Mouse (Mus musculus) neural tube, embryonic 10.5 days (tissue): ENCODE data around the gene Hsp90aa1.
"Not testable (repeated sequence)": the region's sequence is repeated elsewhere in the genome, so short reads cannot be mapped to it uniquely, and the experiment has no call there.

ENCODE experiments used
- DNase-seq: peaks from one replicate; pipeline ENCODE4 v3.0.0-alpha.2; 2017; ENCODE audit warnings: low spot score; ENCODE audit errors: extremely low spot score

Gene Hsp90aa1

DNA sequence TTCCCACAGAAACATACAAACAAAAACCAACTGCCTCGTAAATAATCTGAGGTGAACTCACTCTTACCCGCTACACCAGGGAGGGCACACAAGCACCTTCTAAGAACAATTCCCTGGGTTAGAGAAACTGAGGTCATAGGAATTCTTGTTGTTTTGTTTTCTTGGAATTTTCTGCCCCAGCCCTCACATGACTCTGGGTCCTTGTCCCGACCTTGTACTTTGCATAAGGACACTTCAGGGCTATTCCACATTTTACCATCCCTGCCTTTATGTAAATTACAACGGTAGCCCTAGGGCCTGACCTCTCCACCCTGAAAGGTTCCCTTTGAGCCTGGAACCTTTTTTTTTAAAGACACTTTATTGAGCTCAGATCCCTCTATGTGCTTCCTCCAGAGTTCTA lies at the start of gene Hsp90aa1:
Hsp90aa1 (minus strand) TSS at position 173 of the 400 bp plus-strand sequence.
- DNase-seq, result no peak

DNA sequence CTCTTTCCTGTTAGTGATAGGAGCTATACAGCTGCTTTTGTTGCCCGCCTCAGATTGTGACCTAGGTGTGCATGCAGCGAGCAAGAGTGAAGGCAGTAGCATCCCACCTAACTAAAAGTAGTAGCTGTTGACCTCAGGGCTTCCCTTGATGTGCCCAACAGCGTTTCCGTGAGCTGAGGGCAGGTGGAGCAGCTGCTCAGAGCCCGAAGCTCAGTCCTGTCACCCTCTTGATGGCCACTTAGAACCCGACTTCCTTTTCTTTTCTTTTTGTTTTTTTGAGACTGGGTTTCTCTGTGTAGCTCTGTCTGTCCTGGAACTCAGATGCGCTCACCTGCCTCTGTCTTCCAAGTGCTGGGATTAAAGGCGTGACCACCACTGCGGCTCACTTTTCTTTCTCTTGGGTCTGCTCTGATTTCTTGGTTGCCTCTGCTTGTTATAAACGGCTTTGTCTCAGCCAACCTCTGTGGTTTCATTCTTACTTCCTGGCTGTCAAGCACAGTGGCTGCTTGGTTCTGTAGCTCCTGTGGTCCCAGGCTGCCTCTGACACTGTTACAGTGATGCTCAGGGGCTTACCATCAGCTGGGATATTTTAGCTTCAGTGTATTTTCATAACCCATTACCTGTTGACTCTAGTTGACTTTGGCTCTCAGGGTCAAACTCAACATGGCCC lies 48.4 kb upstream of the Hsp90aa1 start:
- DNase-seq, result no peak

DNA sequence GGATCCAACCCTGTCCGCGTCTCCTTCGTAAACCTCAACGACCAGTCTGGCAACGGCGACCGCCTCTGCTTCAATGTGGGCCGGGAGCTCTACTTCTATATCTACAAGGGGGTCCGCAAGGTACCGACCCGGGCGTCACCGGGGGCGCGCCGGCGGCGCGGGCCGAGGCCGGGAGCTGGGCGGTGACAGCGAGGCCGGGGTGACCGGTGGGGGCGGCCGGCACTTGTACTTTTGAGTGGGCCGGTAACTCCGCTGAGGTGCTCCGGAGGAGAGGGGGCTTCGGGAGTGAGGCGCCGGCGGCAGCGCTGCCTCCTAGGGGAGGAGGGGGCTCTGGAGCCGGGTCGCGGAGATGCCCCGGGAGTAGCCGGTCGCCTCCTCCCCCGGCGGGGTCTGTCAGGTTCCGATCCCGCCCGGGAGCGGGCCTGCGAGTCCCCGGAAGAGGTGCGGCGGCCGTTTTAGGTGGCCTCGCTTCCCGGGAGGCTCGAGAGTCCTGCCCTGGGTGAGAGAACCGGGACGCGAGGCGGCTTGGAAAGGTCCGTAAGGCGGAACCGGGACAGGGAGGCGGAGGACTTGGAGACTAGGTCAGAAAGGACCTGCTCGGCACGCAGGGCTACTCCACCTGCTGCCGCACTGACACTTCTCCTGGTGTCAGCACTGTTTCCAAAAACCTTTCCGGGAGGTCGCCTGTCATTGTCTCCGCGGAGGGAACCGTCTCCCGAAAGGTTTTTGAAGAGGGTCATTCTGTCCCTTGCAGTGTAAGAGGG lies 35.8 kb upstream of the Hsp90aa1 start:
- no peak for DNase-seq

DNA sequence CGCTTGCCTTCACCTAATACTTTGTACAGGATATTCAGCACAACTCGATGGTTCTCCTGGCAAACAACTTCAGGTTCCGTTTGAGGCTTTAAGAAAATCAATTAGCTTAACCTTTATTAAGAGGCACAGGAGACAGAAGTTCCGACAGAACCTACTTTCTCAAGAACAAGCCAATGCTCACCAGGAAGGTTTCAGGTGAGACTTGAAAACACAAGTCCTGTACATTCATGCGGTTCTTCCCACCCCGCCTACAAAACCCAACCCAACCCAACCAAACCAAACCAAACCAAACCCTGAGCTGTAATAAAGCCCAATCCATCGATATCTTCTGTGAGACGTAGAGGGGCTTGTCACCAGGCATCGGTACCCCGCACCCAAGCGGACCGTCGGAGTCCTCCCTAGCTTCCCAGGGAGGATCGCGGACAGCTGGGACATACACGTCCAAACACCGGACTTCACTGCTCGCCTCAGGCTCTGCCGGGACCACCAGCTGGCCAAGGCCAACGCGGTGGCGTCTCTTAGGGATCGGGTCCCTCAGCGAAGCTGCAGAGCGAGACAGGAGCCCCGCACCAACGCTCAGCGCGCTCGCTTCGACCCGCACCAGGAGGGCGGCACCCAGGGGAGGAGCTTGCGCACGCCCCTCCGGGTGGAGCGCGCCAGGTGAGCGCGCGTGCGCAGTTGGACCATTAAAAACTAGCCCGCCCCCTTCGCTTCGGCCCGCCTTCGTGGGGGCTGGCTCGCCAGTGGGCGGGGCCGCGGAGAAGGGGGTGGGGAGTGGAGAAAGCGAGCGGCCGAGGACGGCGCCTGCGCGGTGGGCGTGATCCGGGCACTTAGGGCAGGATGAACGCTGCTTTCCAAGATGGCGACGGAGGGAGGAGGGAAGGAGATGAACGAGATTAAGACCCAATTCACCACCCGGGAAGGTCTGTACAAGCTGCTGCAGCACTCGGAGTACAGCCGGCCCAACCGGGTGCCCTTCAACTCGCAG lies 34.9 kb upstream of the Hsp90aa1 start, which contains the start of gene Wdr20:
Wdr20 (plus strand) TSS at position 775 of the 988 bp plus-strand sequence.
- DNase-seq, result peak; percentile 100

DNA sequence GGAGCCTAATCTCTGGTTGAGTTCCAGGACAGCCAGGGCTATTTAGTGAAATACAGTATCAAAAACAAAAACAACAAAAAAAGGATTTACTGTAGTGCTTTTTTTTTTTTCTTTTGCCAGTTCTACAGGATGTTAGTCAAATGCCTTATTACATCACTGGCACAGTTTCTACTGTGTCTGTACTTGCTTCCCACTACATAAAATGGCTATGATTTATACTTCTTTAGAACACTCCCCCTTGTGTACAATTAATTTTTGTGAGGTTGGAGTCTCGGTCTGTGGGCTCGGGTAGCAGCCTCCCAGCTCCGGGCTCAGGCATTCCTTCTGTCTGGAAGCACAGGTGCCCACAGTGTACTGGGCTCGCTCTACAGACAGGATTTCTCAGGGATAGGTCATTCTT lies 34.1 kb upstream of the Hsp90aa1 start:
- no peak for DNase-seq

DNA sequence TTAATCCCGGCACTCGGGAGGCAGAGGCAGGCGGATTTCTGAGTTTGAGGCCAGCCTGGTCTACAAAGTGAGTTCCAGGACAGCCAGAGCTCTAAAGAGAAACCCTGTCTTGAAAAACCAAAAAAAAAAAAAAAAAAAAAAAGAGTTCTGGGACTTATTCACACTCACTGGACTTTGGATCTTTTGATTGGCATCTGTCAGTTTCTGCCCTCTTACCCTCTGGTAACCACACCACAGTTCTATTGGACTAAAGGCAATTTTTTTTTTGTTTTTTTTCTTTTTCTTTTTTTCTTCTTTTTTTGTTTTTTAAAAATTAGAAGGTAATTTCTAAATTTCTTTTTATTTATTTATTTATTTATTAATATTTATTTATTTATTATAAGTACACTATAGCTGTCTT lies 30.7 kb upstream of the Hsp90aa1 start:
- DNase-seq, result not testable (repeated sequence)

DNA sequence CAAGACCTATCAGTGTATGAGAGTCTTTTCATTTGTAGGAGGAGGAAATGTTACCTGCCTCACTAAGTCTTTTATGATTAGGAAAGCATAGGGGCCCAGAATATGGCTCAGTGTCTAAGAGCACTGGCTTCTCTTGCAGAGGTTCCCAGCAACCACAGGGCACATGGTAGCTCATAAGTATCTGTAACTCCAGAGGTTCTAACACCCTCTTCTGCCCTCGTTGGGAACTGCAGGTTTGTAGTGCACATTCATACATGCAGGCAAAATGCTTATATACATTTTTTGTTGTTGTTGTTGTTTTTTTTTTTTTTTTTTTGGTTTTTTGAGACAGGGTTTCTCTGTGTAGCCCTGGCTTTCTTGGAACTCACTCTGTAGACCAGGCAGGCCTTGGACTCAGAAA lies 23.9 kb upstream of the Hsp90aa1 start:
- no peak for DNase-seq

DNA sequence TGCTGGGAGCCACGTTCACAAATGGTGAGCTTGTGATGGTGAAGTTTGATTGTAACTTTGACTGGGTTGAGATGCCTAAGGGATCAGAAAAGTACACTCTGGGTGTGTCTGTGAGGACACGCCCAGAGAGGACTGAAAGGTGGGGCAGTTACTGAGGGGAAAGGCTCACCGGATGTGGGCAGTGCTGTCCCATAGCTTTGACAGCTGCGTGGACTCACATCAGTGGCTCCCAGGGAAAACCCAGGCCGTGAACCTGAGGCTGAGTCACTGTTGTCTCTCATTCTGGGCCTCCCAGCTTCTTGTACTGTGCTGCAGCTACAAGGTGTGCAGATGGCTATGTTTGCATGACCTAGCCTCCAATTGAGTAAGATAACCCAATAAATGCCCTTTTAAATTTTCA lies 23.0 kb upstream of the Hsp90aa1 start:
- no peak for DNase-seq

DNA sequence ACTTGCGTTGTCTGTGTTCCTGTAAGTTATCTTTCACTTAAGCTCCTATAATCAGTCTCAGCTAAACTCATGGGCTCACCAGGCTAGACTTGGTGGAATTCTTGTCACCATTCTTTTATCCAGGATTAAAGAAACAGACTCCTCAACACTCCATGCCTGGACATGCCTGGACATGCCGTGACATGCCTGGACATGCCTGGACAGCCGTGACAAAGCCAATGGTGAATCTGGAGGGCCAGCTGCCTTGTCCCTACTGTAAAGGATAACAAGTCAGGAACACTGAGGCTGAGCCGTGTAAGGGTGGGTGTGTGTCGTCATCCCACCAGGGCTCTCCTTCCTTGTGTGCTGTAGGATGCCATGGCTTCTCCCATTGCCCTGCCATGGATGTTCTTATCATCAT lies 22.5 kb upstream of the Hsp90aa1 start:
- no peak for DNase-seq

DNA sequence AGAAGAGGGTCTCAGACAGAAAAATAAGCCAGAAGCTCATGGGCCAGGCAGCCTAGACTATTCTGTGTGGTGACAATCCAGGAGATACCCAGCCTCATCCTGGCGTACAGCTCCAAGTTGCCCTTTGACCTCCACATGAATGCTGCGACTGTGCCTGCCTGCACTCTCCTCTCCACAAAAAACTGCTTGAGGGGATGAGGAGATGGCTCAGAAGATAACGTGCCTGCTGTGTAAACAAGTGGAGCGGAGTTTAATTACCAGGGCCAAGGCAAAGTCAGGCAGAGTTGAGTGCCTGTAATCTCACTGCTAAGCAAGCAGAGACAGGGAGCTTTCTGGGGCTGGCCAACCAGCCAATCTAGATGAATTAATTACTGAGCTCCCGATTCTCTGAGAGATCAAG lies 13.5 kb upstream of the Hsp90aa1 start:
- DNase-seq, result no peak

DNA sequence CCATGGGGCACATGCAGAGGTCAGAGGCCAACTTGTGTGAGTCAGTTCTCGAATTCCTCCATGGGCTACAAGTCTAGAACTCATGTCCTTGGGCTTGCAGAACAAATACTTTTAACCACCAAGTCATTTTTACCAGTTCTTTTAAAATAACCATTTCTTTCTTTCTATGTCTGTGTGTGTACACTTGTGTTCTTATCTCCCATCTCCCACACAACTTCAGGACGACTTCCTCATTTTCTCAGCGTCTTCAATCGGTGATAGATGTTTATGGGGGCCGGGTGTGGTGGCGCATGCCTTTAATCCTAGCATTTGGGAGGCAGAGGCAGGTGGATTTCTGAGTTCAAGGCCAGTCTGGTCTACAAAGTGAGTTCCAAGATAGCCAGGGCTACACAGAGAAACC lies 11.7 kb upstream of the Hsp90aa1 start:
- DNase-seq, result no peak

DNA sequence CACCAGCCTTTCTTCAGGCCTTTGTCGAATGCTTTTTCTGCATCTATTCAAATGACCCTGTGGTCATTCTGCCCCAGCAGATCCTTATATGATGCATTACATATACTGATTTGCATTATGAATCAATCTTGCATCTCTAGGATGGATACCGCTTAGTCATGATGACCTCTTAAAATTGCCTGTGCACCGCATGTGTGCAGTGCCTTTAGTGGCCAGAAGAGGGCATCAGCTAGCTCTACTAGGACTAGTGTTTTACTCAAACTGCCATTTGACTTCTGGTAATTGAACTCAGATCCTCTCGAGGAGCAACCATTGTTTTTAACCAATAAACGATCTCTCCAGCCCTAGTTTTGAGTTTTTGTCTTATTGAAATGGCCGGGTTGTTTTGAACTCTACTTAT lies 11.3 kb upstream of the Hsp90aa1 start:
- no peak for DNase-seq

DNA sequence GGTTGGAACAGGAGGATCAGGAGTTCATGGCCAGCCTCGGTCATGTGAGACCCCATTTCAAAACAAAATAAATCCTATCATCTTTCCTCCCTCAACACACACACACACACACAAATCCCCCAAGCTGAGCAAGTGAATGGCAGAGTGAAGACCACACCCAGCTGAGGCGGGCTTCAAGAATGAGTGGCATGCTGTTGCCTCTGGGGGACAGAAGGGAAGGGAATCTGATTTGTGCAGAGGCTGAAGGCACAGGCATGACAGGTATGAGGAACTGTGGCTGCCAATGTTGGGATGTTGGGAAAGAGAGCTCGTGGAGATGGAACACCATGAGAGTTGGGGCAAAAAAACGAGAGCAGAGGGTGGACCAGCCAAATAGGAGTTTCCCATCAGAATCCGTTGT lies 8.7 kb upstream of the Hsp90aa1 start:
- no peak for DNase-seq

DNA sequence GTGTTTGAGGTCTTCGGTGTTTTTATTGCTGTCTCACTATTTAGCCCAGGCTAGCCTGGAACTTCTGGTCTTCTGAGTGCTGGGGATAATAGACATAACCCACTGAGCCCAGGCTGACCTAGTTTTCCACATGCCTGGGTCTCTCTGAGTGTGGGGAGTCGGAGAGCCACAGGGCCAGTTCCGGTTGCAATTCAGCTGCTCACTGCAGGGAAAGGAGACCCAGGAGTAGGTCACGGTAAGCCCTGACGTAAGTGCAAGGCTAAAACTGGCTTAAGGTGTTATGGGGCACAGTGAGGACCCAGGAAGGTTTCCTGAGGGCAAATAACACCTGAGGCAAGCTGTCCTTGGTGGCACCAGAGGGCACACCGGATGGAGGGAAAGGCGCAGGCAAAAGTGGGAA lies 4.9 kb upstream of the Hsp90aa1 start:
- no peak for DNase-seq

DNA sequence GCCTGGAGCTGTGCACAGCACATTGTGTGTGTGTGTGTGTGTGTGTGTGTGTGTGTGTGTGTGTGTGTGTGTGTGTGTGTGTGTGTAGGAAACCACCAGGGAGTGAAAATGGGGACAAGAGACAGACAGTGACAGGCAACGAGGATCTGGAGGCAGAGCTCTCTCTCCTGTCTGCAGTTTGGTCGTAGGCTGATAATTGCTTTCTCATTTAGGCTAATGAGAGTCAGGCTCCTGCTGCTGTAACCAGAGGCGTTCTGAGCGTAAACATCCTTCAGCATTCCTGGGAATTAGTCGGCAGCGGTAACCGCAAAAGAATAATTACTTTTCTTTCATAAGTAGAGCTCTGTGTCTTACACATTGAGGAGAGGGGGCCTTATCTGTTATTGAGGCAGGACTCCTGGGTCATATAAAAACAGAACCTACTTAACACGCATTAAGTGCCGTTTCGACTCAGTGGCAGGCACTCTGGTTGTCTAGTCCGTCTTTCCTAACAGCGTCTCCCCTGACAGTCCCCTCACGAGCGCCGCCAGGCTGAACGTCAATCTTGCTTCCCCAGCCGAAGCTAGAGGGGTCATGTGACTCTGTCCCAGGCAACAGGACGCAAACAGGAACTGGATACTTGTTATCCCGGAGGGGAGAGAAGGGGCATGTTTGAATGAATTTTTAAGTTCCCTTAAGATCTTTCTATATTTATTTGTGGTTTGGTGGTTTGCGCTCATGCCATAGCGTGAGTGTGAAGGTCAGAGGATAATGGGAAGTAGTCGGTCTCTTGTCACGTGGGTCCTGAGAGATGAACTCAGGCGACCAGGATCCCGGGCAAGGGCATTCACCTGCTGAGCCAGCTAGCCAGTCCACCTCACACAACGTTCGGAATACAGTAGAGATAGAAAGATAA lies 4.1 kb upstream of the Hsp90aa1 start:
- DNase-seq, result peak; percentile 64

DNA sequence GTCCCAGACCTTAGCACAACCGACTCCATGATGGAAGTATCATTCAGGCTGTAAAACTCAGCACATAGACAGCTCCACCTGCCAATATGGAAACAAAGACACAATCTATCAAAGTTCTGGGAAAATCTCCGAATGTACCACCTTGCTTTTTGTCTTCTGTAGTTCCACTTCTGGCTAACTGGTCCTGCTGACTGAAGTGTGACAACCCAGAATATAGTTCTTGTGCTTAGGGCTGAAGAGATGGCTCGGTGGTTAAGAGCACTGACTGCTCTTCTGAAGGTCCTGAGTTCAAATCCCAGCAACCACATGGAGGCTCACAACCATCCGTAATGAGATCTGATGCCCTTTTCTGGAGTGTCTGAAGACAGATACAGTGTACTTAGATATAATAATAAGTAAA lies 2.9 kb upstream of the Hsp90aa1 start:
- not testable (repeated sequence) for DNase-seq

DNA sequence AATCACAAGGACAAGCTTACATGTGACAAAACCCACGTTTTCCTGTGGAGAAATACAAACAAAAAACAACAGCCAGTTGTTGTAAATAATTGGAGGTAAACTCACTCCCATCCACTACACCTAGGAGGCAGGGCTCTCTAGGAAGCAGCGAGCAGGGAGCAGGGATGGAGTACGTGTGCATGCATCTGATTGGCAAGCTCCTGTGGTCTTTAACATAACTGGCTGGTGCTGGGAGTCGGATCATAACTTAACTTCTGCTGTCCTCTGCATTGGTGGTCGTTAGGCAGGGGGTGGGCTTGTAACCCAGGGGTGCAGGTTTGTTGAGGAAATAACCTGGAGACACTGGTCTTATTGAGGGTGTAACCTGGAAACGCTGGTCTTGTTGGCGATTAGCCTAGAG lies 1.2 kb upstream of the Hsp90aa1 start:
- DNase-seq, result no peak

DNA sequence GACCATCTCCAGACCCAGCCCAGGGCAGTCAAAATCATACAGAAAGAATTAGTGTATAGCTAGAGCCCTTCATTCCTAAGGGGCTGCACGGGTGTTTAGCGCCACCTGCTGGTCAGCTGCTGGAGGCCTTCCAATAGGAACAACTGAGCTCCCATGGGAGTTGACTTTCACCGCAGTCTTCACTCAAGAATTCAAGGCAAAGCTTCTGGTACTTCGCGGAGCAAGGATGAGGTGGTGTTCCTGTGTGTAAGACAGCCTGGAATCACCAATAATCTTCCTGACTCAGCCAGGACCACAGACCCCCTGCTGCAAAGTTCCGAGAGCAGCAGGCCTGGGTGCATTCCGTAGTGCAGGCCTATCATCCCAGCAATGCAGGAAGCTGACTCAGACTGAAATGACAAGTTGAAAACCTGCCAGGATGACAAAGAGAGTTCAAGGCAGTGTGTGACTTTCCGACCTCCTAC lies 512 bp upstream of the Hsp90aa1 start:
- peak; percentile 88 for DNase-seq

DNA sequence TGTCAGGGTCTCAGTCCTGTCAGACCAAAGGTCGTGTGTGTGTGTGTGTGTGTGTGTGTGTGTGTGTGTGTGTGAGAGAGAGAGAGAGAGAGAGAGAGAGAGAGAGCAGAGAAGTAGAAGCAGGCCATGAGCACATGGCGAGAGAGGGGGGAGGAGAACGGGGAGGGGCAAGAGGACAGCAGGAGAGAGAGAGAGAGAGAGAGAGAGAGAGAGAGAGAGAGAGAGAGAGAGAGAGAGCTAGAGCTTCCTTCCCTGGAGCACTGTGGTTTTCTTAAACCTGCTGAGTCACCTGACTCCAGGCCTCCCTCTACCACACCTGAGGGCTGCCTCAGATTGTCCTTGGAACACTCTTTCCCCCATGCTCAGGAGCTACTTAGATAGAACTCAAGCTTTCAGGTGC lies 1.2 kb downstream of the Hsp90aa1 start:
- DNase-seq, result not testable (repeated sequence)

DNA sequence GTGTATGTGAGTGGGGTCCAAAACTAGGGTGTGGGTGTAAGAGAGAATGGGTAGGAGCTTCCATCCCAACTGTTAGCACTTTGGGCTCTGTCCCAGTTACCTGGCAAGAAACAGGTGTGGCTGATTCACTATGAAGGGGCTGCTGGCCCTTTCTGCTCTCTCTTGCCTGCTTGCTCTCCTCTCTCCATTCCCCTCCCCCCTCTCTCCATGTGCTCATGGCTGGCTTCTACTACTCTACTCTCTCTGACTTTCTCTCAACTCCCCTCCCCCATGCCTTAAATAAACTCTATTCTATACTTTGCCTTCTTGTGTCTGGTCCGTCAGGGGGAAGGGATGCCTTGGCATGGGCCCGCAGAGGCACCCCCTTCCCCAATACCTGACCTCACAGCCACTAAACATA lies 1.8 kb downstream of the Hsp90aa1 start:
- DNase-seq, result no peak

DNA sequence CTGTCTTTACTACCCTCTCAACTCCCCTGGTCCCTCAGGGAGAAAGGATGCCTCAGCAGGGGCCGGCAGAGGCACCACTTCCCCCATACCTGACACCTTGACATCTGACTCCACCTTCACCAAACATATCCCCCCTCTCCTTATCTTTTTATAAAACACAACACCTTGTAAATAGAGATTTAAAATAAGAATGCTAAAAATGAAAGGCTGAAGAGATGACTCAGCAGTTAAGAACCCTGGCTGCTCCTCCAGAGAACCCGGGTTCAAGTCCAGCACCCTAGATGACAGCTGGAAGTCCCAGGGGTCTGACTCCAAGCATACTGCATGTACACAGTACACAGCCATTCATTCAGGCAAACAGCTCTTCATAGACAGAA lies 3.4 kb downstream of the Hsp90aa1 start:
- no peak for DNase-seq
